ENCODE assay signal across 27 mouse cellular contexts in genomic region chr4:120056451-120056850, GRCm38 (mm10). TPM values are rescaled to one million over a fixed set of nuclear protein-coding genes. Genes with fewer than 3 reads are reported as not detected.
DNase-seq lines count a peak whose midpoint lies in the region; ATAC-seq and TF ChIP-seq lines count a peak whose summit lies in the region.
"Had no signal": no experiment of that assay in that cellular context is flagged by ENCODE, and none has a peak within 500 bp of the region (broad histone marks: within the 10 kb centered on the region; RNA-seq: fewer than 3 reads in every experiment).

No protein-coding gene starts in this region.

- TF ChIP-seq CTCF in thymus, adult 2 months (IDR thresholded peaks at IDR 0.05; ENCODE audit: borderline replicate concordance, control insufficient read depth, extremely low read depth, insufficient read depth, low read length, poor library complexity): no peak

- H3K9me3 ChIP-seq in kidney, embryonic 14.5 days (ENCODE audit: control insufficient read depth, low read length): no peaks in the 10 kb centered on the region
- H3K9me3 ChIP-seq: embryonic facial prominence, embryonic 13.5 days; embryonic facial prominence, embryonic 15.5 days; forebrain, embryonic 10.5 days; forebrain, embryonic 12.5 days had no signal

- H3K36me3 ChIP-seq in thymus, adult 2 months (ENCODE audit: control insufficient read depth, insufficient read depth, low read length): no peaks in the 10 kb centered on the region
- no peaks in the 10 kb centered on the region for H3K36me3 ChIP-seq in kidney, embryonic 14.5 days (ENCODE audit: control insufficient read depth, insufficient read depth, low read length)
- H3K36me3 ChIP-seq: embryonic facial prominence, embryonic 13.5 days; embryonic facial prominence, embryonic 15.5 days; forebrain, embryonic 10.5 days; forebrain, embryonic 12.5 days had no signal

- no peak overlapping the region for H3K4me3 ChIP-seq in thymus, adult 2 months (ENCODE audit: control insufficient read depth, insufficient read depth, low read length)
- no peak overlapping the region for H3K4me3 ChIP-seq in kidney, embryonic 14.5 days (ENCODE audit: low read length)
- H3K4me3 ChIP-seq: embryonic facial prominence, embryonic 13.5 days; embryonic facial prominence, embryonic 15.5 days; erythroblast, embryonic 14.5 days; forebrain, embryonic 10.5 days; forebrain, embryonic 12.5 days had no signal

- peaks cover 63% of the 10 kb centered on the region for H3K4me1 ChIP-seq in thymus, adult 2 months (replicated peaks; ENCODE audit: control insufficient read depth, insufficient read depth, low read length)
- H3K4me1 ChIP-seq in kidney, embryonic 14.5 days (ENCODE audit: control insufficient read depth, insufficient read depth, low read length): no peaks in the 10 kb centered on the region
- H3K4me1 ChIP-seq: embryonic facial prominence, embryonic 13.5 days; embryonic facial prominence, embryonic 15.5 days had no signal

- H3K9ac ChIP-seq in kidney, embryonic 14.5 days (ENCODE audit: low read depth, low read length): no peak overlapping the region
- H3K9ac ChIP-seq: embryonic facial prominence, embryonic 13.5 days; embryonic facial prominence, embryonic 15.5 days; forebrain, embryonic 12.5 days had no signal

- peak overlapping the region; percentile 61; the same call in 1 of the 2 replicates for H3K27ac ChIP-seq in thymus, adult 2 months (ENCODE audit: control insufficient read depth, insufficient read depth, low read length)
- no peak overlapping the region for H3K27ac ChIP-seq in kidney, embryonic 14.5 days (ENCODE audit: low read depth, low read length)
- H3K27ac ChIP-seq: embryonic facial prominence, embryonic 13.5 days; embryonic facial prominence, embryonic 15.5 days; forebrain, embryonic 10.5 days; forebrain, embryonic 12.5 days had no signal

- WGBS in thymus, adult 2 months: 17% methylated on average over 9 of the region's 9 CpGs
- WGBS in kidney, embryonic 14.5 days: 94% methylated on average over 9 of the region's 9 CpGs

- no peak overlapping the region for H3K4me2 ChIP-seq in kidney, embryonic 14.5 days (replicated peaks; ENCODE audit: low read depth, low read length)
- H3K4me2 ChIP-seq: embryonic facial prominence, embryonic 13.5 days; embryonic facial prominence, embryonic 15.5 days; forebrain, embryonic 12.5 days had no signal

- ATAC-seq in kidney, embryonic 14.5 days (ENCODE audit: low FRiP score, low TSS enrichment): no peak
- ATAC-seq: CD4-positive, CD25-positive, alpha-beta regulatory T cell, adult 4 months; forebrain, embryonic 14.5 days; forebrain, embryonic 16.5 days had no signal

- TF ChIP-seq POLR2A in thymus, adult 2 months (IDR thresholded peaks at IDR 0.05; ENCODE audit: control insufficient read depth, extremely low read depth, insufficient read depth, low read length, poor library complexity): no peak

- H3K27me3 ChIP-seq in thymus, adult 2 months (ENCODE audit: control insufficient read depth, insufficient read depth, low read length): no peaks in the 10 kb centered on the region
- no peaks in the 10 kb centered on the region for H3K27me3 ChIP-seq in kidney, embryonic 14.5 days (ENCODE audit: control insufficient read depth, insufficient read depth, low read length)
- H3K27me3 ChIP-seq: embryonic facial prominence, embryonic 15.5 days; forebrain, embryonic 12.5 days had no signal

- DNase-seq in thymus, adult 2 months: peak; percentile 35
- no peak for DNase-seq in thymus, adult 18-20 months
- peak; percentile 50 for DNase-seq in thymus, postnatal 14 days
- peak; percentile 49 for DNase-seq in thymus, postnatal 4 days
- DNase-seq in urinary bladder, postnatal 4 days (ENCODE audit: low spot score in 2 of 2): no peak
- DNase-seq: adrenal gland, adult 2 months; adrenal gland, postnatal 10 days; adrenal gland, postnatal 25 days; B cell, adult 2 months; cerebellum, adult 11 months; cerebellum, adult 18-20 months; cerebellum, adult 8-10 months; cerebellum, adult 9-11 months; cerebellum, postnatal 14 days; cerebellum, postnatal 36 days; embryo, embryonic 11 days had no signal

RNA-seq across cellular contexts. Expression of gene AL607142.1, which starts 8.3 kb away (rescaled TPM):
- not detected in 2 replicates for polyA plus RNA-seq in thymus, adult 2 months (2012; rRNA removed)
- not detected in 2 replicates for polyA plus RNA-seq in kidney, embryonic 14.5 days (2014; fragmentation: Nextera tagmentation; extraction: Ambion mirVana)
- polyA plus RNA-seq: adrenal gland, adult 2 months; brain, embryonic 14.5 days; CD4-positive, CD25-positive, alpha-beta regulatory T cell, adult 4 months; embryonic facial prominence, embryonic 11.5 days; embryonic facial prominence, embryonic 13.5 days; embryonic facial prominence, embryonic 15.5 days; erythroblast, embryonic 14.5 days; forebrain, embryonic 10.5 days; forebrain, embryonic 12.5 days; forebrain, embryonic 14.5 days; forebrain, embryonic 16.5 days had no signal

Comparison
In these comparisons a context has a peak if more than half of its experiments do, and no peak if none do; other contexts are left out.
1. DNase-seq: peak in thymus, adult 2 months (single experiment), thymus, postnatal 14 days (single experiment) and thymus, postnatal 4 days (single experiment); none in thymus, adult 18-20 months (0 of 2) and urinary bladder, postnatal 4 days (0 of 2).